Mouse (Mus musculus) thymus, adult 2 months (tissue): Measurements from ENCODE around the gene Olfr193.

Source experiments
- CTCF ChIP-seq: fragments of 200-500 bp; IDR thresholded peaks from 2 replicates; pipeline ENCODE4 v1.5.1; 2012; ENCODE audit warnings: mild to moderate bottlenecking, control low read depth, low read length, moderate library complexity, borderline replicate concordance; ENCODE audit not compliant: control insufficient read depth, poor library complexity, insufficient read depth; ENCODE audit errors: extremely low read depth
- POLR2A ChIP-seq: fragments of 200-500 bp; IDR thresholded peaks from 2 replicates; pipeline ENCODE4 v1.6.1; 2012; ENCODE audit warnings: mild to moderate bottlenecking, low read length, control low read depth, moderate library complexity; ENCODE audit not compliant: control insufficient read depth, poor library complexity, insufficient read depth; ENCODE audit errors: extremely low read depth

GRCm38 (mm10) chr16:59130740-59131139, 19.1 kb upstream of the Olfr193 start:
- TF ChIP-seq POLR2A (no peak), CTCF (no peak)
